Mouse (Mus musculus) intestine, embryonic 16.5 days (tissue): ENCODE measurements at regions not wholly inside any gene's neighbourhood (a gene's known extent, or its start where the extent isn't known, plus 50 kb on each side); places are given as distances from the start of the nearest gene placed in this dataset.

Experiments
- ATAC-seq: fragments of 200-750 bp; cut with Nextera tagmentation; 2 replicates; pipeline ENCODE4 v1.8.0; 2017; ENCODE audit warnings: moderate TSS enrichment, moderate library complexity
- H3K27ac ChIP-seq: fragments of 300-500 bp; sonication (generic); 2 replicates; pipeline ENCODE4 v1.5.1; 2014; ENCODE audit warnings: mild to moderate bottlenecking, low read length
- H3K27me3 ChIP-seq: fragments of 300-500 bp; sonication (generic); replicated peaks from 2 replicates; pipeline ENCODE4 v1.6.1; 2014; ENCODE audit warnings: low read length, control low read depth, mixed read lengths; ENCODE audit not compliant: control insufficient read depth, insufficient read depth
- H3K36me3 ChIP-seq: fragments of 300-500 bp; sonication (generic); 2 replicates; pipeline ENCODE4 v1.6.1; 2014; ENCODE audit warnings: low read length, control low read depth; ENCODE audit not compliant: control insufficient read depth, insufficient read depth
- H3K4me1 ChIP-seq: fragments of 300-500 bp; sonication (generic); 2 replicates; pipeline ENCODE4 v1.6.1; 2014; ENCODE audit warnings: low read length, control low read depth, mixed read lengths; ENCODE audit not compliant: control insufficient read depth, insufficient read depth
- H3K4me2 ChIP-seq: fragments of 300-500 bp; sonication (generic); 2 replicates; pipeline ENCODE4 v1.6.1; 2014; ENCODE audit warnings: low read depth, low read length, control low read depth
- H3K4me3 ChIP-seq: fragments of 300-500 bp; sonication (generic); 2 replicates; pipeline ENCODE4 v1.5.1; 2014; ENCODE audit warnings: mild to moderate bottlenecking, low read length
- H3K9ac ChIP-seq: fragments of 300-500 bp; sonication (generic); 2 replicates; pipeline ENCODE4 v1.6.1; 2014; ENCODE audit warnings: low read depth, low read length
- H3K9me3 ChIP-seq: fragments of 300-500 bp; sonication (generic); 2 replicates; pipeline ENCODE4 v1.6.1; 2016; ENCODE audit warnings: low read length, control low read depth; ENCODE audit not compliant: control insufficient read depth
- WGBS: fragments of 180-500 bp; shearing (Covaris S2); extraction: QIAGEN DNeasy Blood & Tissue Kit; methylation state at CpG from one replicate; pipeline ENCODE4 v1.1.7; 2014; 5-methylcytosine and 5-hydroxymethylcytosine counted together

GRCm38 (mm10) chr19:50908751-50909150 is 230.3 kb upstream of the Sorcs1 start:
- ATAC-seq = no peak
- Histone ChIP-seq H3K4me2 (no peak overlapping the region), H3K9ac (no peak overlapping the region), H3K4me3 (no peak overlapping the region), H3K36me3 (no peaks in the 10 kb centered on the region), H3K27me3 (no peaks in the 10 kb centered on the region), H3K4me1 (no peaks in the 10 kb centered on the region), H3K9me3 (no peaks in the 10 kb centered on the region), H3K27ac (no peak overlapping the region)
- WGBS = 79% methylated on average over 4 of the region's 4 CpGs

DNA sequence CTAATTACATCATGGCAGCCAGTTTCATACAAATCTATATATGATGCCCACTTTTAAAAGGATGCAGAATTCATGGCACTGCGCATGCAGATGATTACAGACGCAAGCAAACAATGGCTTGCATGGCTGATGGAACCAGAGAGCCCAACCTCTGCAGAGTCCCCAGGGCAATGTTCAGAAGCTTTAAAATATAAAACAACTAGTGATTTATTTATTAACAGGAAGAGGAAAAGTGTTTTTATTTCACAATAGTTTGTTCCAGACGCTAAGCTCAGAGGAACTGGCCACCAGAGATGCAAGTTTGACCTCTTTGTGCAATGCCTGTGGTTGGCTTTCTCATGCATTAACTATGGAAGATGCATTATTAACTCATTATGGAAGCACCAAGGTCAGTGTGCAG is 215.3 kb upstream of the Sorcs1 start:
- H3K4me2 ChIP-seq = no peak overlapping the region
- no peak overlapping the region for H3K9ac ChIP-seq
- H3K36me3 ChIP-seq = no peaks in the 10 kb centered on the region
- H3K4me3 ChIP-seq = no peak overlapping the region
- 81% methylated on average over 3 of the region's 3 CpGs for WGBS
- H3K4me1 ChIP-seq = no peaks in the 10 kb centered on the region
- H3K27me3 ChIP-seq = no peaks in the 10 kb centered on the region
- no peak overlapping the region for H3K27ac ChIP-seq
- no peak for ATAC-seq
- H3K9me3 ChIP-seq = no peaks in the 10 kb centered on the region

DNA sequence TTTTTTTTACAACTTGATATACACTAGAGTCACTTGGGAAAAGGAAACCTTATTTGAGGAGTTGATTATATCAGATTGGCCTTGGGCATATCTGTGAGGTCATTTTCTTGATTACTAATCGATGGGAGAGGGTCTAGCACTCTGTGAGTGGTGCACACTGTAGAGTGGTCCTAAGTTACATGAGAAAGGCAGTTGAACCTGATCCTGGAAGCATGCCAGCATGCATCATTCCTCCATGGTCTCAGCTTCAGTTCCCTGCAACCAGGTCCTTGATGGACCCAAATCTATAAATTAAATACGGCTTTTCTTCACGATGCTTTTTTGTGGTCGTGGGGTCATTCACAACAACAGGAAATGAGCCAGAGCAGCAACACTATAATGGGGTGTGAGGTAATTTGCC is 194.2 kb upstream of the Sorcs1 start:
- no peak for ATAC-seq
- Histone ChIP-seq H3K9ac (no peak overlapping the region), H3K27me3 (no peaks in the 10 kb centered on the region), H3K36me3 (no peaks in the 10 kb centered on the region), H3K27ac (no peak overlapping the region), H3K4me3 (no peak overlapping the region), H3K4me1 (no peaks in the 10 kb centered on the region), H3K4me2 (no peak overlapping the region), H3K9me3 (no peaks in the 10 kb centered on the region)
- WGBS = 70% methylated on average over 4 of the region's 4 CpGs

GRCm38 (mm10) chr19:50872144-50872543 is 193.7 kb upstream of the Sorcs1 start:
- Histone ChIP-seq H3K27ac (no peak overlapping the region), H3K4me3 (no peak overlapping the region), H3K9ac (no peak overlapping the region), H3K36me3 (no peaks in the 10 kb centered on the region), H3K27me3 (no peaks in the 10 kb centered on the region), H3K4me1 (no peaks in the 10 kb centered on the region), H3K4me2 (no peak overlapping the region), H3K9me3 (no peaks in the 10 kb centered on the region)
- no peak for ATAC-seq
- WGBS = 65% methylated on average over 2 of the region's 2 CpGs

- no peaks in the 10 kb centered on the region for H3K9me3 ChIP-seq
- no peak for ATAC-seq
- H3K27ac ChIP-seq = no peak overlapping the region
- no peak overlapping the region for H3K9ac ChIP-seq
- H3K36me3 ChIP-seq = no peaks in the 10 kb centered on the region
- H3K4me2 ChIP-seq = no peak overlapping the region
- 65% methylated on average over 1 of the region's 1 CpGs for WGBS
- H3K4me1 ChIP-seq = no peaks in the 10 kb centered on the region
- H3K27me3 ChIP-seq = no peaks in the 10 kb centered on the region
- no peak overlapping the region for H3K4me3 ChIP-seq
Measured at GRCm38 (mm10) chr19:50854854-50855253, 176.4 kb upstream of the Sorcs1 start.

- Histone ChIP-seq H3K27me3 (no peaks in the 10 kb centered on the region), H3K27ac (no peak overlapping the region), H3K4me2 (no peak overlapping the region), H3K9ac (no peak overlapping the region), H3K9me3 (no peaks in the 10 kb centered on the region), H3K4me1 (no peaks in the 10 kb centered on the region), H3K4me3 (no peak overlapping the region), H3K36me3 (no peaks in the 10 kb centered on the region)
- 54% methylated on average over 1 of the region's 1 CpGs for WGBS
- peak; percentile 21; the same call in 1 of the 2 replicates for ATAC-seq
Measured at GRCm38 (mm10) chr19:50840499-50840898, 162.1 kb upstream of the Sorcs1 start.
